Mouse (Mus musculus) midbrain, embryonic 14.5 days (tissue): Measurements from ENCODE around the gene Mrap. TPM values are rescaled to one million over a fixed set of nuclear protein-coding genes. Genes with fewer than 3 reads are reported as not detected.

Experiments
- ATAC-seq: fragments of 200-750 bp; cut with Nextera tagmentation; 2 replicates; pipeline ENCODE4 v1.8.0; 2017; ENCODE audit warnings: moderate number of reproducible peaks, moderate library complexity; ENCODE audit not compliant: low FRiP score, low TSS enrichment
- DNase-seq: peaks from one replicate; pipeline ENCODE4 v3.0.0-alpha.2; 2015
- H3K27ac ChIP-seq: fragments of 300-500 bp; sonication (generic); replicated peaks from 2 replicates; pipeline ENCODE4 v1.5.1; 2014; ENCODE audit warnings: mild to moderate bottlenecking, low read depth, low read length, moderate library complexity
- H3K27me3 ChIP-seq: fragments of 300-500 bp; sonication (generic); 2 replicates; pipeline ENCODE4 v1.6.1; 2014; ENCODE audit warnings: low read length, control low read depth, mixed read lengths; ENCODE audit not compliant: control insufficient read depth, insufficient read depth
- H3K36me3 ChIP-seq: fragments of 300-500 bp; sonication (generic); 2 replicates; pipeline ENCODE4 v1.6.1; 2014; ENCODE audit warnings: low read length, control low read depth; ENCODE audit not compliant: control insufficient read depth, insufficient read depth
- H3K4me1 ChIP-seq: fragments of 300-500 bp; sonication (generic); 2 replicates; pipeline ENCODE4 v1.6.1; 2014; ENCODE audit warnings: mild to moderate bottlenecking, antibody characterized with exemption, low read length, control low read depth; ENCODE audit not compliant: control insufficient read depth, insufficient read depth
- H3K4me2 ChIP-seq: fragments of 300-500 bp; sonication (generic); 2 replicates; pipeline ENCODE4 v1.6.1; 2014; ENCODE audit warnings: mild to moderate bottlenecking, low read length, moderate library complexity
- H3K4me3 ChIP-seq: fragments of 300-500 bp; sonication (generic); replicated peaks from 2 replicates; pipeline ENCODE4 v1.5.1; 2014; ENCODE audit warnings: low read depth, low read length
- H3K9ac ChIP-seq: fragments of 300-500 bp; sonication (generic); replicated peaks from 2 replicates; pipeline ENCODE4 v1.6.1; 2014; ENCODE audit warnings: mild to moderate bottlenecking, low read length, moderate library complexity
- H3K9me3 ChIP-seq: fragments of 300-500 bp; sonication (generic); 2 replicates; pipeline ENCODE4 v1.6.1; 2016; ENCODE audit warnings: low read length, control low read depth, mixed read lengths; ENCODE audit not compliant: control insufficient read depth
- WGBS: fragments of 180-500 bp; shearing (Covaris S2); extraction: QIAGEN DNeasy Blood & Tissue Kit; methylation state at CpG from one replicate; pipeline ENCODE4 v1.1.7; 2014; 5-methylcytosine and 5-hydroxymethylcytosine counted together
- polyA plus RNA-seq: library from polyadenylated mRNA; unstranded; fragments of >200 nt; fragmentation: Nextera tagmentation; extraction: Ambion mirVana; gene quantifications from 2 replicates; pipeline ENCODE4 v1.2.1, GENCODE M21; 2014

Mrap gene
- not detected in 2 replicates for polyA plus RNA-seq

DNA sequence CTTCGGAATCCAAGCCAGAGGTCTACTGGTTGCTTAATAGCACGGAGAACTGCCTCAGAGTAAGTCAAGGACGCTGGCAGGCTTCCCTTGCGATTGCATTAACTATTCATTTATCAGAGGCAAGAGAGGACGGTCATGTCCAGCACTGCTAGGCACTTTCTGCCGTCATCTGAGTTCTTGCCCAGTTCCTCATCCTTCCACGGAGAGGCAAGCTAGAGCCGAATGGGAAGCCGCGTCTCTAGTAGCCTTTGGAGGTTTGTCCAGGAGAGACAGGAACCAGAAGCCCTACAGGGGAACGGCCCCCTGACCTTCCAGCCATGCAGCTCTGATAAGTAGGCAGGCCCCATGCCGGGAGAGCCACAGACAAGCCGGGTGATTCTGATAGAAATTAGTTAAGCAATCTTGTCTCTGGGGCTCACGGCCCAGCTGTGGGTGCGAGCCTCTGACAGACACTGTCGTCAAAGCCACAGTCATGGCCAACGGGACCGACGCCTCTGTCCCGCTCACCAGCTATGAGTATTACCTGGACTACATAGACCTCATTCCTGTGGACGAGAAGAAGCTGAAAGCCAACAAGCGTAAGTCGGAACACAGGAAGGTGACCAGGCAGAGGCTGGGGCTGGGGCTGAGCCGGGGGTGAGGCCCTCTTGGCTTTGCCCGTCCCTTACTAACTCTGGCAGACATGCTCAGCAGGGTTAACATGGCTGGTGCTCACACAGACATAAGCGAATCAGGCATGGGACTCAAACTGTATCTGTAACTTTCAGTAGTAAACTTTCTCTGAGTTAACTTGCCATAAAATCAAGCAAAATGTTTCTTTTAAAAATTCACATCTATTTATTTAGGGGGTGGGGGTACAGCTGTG, at the start of gene Mrap:
TSS of gene Mrap (plus strand) at position 116 of the 865 bp plus-strand sequence.
- Histone ChIP-seq H3K4me3 (no peak within 1 kb of the TSS), H3K27ac (no peak within 1 kb of the TSS), H3K9ac (no peak within 1 kb of the TSS), H3K4me2 (no peak within 1 kb of the TSS), H3K4me1 (no peaks in the 10 kb centered on the region; the same call in 1 of the 2 replicates), H3K9me3 (no peaks in the 10 kb centered on the region), H3K27me3 (no peaks in the 10 kb centered on the region), H3K36me3 (no peaks in the 10 kb centered on the region)
- ATAC-seq (no peak), DNase-seq (no peak)
- 88% methylated on average over 26 of the region's 26 CpGs for WGBS

DNA sequence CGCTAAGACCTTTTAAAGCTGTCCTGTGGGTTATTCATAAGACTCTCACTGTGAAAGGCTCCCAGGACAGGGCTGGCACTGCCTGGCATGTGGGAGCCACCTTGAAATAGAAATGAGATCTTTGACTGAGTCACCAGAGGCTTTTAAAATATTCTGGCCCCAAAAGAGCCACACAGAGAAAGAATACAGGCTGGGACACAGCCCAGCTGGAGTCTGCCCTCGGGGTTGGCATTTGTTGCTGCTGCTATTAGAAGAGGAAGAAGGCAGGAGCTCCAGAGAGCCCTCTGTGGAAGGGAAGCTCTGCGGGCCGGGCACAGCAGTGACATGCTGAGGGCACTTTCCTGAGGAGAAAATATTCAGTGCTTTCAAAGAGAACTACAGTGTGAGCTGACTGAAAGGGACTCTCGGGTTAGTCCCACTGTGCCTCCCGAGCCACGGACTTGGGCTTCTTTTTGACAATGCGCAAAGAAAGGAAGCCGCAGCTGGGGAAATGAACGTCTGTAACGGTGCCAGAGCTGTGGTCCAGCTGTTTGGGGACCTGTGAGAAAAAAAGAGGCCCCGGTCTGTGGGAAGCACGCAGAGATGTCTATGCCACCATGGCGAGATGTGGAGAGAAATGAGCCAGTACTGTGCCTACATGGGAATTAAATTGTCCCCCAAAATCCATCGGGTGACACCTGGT, 45.2 kb upstream of the Mrap start:
- no peaks in the 10 kb centered on the region for H3K9me3 ChIP-seq
- no peak overlapping the region for H3K4me3 ChIP-seq
- no peaks in the 10 kb centered on the region for H3K27me3 ChIP-seq
- H3K4me1 ChIP-seq: no peaks in the 10 kb centered on the region
- WGBS: 72% methylated on average over 15 of the region's 15 CpGs
- ATAC-seq: no peak
- H3K36me3 ChIP-seq: no peaks in the 10 kb centered on the region
- no peak overlapping the region for H3K9ac ChIP-seq
- peak overlapping the region; percentile 32 for H3K27ac ChIP-seq
- no peak overlapping the region for H3K4me2 ChIP-seq
- peak; percentile 33 for DNase-seq

DNA sequence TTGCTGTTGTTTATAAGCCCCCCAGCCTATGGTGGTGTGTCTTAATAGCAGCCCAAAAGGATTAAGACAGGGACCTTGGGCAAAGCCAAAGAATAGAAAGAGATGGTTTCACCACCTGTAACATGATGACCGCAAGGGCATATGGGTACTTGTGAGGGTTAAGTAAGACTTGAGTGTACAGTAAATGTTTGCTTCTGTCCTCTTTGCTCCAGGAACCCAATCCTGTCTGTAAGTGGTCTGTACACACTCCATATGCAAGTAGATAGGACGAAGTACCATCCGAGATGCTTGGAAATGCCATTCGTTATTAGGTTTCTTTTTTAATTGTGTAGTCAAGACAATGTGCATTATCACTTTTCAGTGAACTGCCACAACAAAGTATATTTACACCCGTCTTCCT, 44.4 kb upstream of the Mrap start:
- no peaks in the 10 kb centered on the region for H3K4me1 ChIP-seq
- H3K27ac ChIP-seq: no peak overlapping the region
- H3K9me3 ChIP-seq: no peaks in the 10 kb centered on the region
- no peak for ATAC-seq
- no peak overlapping the region for H3K4me2 ChIP-seq
- no peaks in the 10 kb centered on the region for H3K27me3 ChIP-seq
- H3K4me3 ChIP-seq: no peak overlapping the region
- H3K36me3 ChIP-seq: no peaks in the 10 kb centered on the region
- WGBS: 95% methylated on average over 5 of the region's 5 CpGs
- no peak for DNase-seq
- no peak overlapping the region for H3K9ac ChIP-seq

DNA sequence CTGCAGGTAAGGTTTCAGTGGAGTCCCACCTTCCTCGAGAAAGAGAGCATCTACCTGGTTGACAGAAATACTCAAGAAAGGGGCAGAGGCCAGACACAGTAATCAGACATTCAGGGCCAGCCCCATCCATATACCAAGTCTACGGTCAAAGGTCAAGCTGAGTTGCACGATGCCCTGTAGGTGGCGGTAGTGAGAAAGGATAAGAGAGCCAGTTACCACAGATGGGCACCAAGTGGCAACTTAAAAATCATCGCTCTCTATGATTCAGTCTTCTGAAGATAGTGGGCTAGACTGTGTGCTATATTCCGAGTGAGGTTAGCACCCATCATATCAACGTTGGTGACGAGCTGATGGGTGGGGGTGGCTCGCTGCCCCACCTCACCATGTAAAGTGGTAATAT, 43.3 kb upstream of the Mrap start:
- Histone ChIP-seq H3K27me3 (no peaks in the 10 kb centered on the region), H3K4me1 (no peaks in the 10 kb centered on the region), H3K4me3 (no peak overlapping the region), H3K9me3 (no peaks in the 10 kb centered on the region), H3K27ac (no peak overlapping the region), H3K4me2 (no peak overlapping the region), H3K9ac (no peak overlapping the region), H3K36me3 (no peaks in the 10 kb centered on the region)
- ATAC-seq (no peak), DNase-seq (peak; percentile 69)
- 71% methylated on average over 9 of the region's 9 CpGs for WGBS

DNA sequence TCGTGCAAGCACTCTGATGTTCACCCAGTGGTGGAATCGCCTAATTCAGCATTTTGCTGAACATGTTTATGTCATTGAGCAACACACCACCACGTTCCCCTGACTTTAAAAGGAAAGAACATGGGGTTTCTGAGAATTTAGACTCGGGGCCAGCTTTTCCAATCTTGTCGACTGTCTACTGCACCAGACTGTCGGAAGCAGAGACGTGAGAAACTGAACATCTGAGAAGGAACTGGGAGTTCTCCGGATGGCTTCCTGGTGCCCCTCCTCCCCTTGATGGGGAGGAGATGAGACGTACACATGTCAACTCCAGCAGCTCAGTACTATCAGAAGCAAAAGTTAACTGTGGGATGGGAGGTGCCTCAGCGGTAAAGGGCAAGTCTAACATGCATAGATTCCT, 42.9 kb upstream of the Mrap start:
- Histone ChIP-seq H3K9ac (no peak overlapping the region), H3K36me3 (no peaks in the 10 kb centered on the region), H3K27me3 (no peaks in the 10 kb centered on the region), H3K4me3 (no peak overlapping the region), H3K4me1 (no peaks in the 10 kb centered on the region), H3K4me2 (no peak overlapping the region), H3K9me3 (no peaks in the 10 kb centered on the region), H3K27ac (no peak overlapping the region)
- ATAC-seq (no peak), DNase-seq (no peak)
- 88% methylated on average over 10 of the region's 10 CpGs for WGBS

DNA sequence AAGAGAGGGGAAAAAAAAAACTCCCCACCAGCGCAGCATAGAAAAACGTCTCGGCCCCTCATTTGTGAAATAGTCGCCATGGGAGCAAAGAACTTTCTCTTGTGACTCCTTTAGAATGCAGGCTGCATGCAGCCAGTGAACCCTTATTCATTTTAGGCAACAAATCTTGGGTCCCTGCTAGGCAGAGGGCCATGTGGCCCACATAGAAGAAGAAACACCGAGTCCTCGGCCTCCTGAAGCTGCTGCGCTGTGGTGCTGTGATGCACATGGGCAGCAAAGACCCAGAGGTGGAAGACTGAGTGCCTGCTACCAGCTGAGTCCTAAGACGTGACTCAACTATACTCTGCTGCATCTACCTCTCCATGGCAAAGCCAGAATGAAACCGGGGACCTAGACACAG, 41.7 kb upstream of the Mrap start:
- Histone ChIP-seq H3K4me3 (no peak overlapping the region), H3K36me3 (no peaks in the 10 kb centered on the region), H3K27me3 (no peaks in the 10 kb centered on the region), H3K9me3 (no peaks in the 10 kb centered on the region), H3K27ac (no peak overlapping the region), H3K9ac (no peak overlapping the region), H3K4me2 (no peak overlapping the region), H3K4me1 (no peaks in the 10 kb centered on the region)
- DNase-seq (no peak), ATAC-seq (no peak)
- WGBS: 61% methylated on average over 9 of the region's 9 CpGs

DNA sequence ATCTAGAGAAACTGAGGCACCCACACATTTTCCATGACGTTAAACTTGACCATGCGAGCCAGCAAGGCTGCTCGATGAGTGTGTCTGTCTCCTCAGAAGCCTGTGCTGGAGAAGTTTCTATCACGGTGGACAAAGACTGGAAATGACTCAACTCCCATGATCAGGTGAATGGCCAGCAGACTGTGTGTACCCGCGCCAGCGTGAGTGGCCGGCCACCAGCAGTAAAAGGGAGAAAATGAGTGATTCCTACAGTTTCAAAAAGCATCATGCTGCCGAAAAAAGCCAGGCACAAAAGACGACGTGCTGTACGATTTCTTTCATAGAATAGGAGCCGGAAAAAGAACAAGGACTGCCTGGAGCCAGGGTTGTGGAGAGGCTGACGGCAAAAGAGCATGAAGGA, 38.6 kb upstream of the Mrap start:
- Histone ChIP-seq H3K4me1 (no peaks in the 10 kb centered on the region), H3K27ac (no peak overlapping the region), H3K9me3 (no peaks in the 10 kb centered on the region), H3K36me3 (no peaks in the 10 kb centered on the region), H3K4me3 (no peak overlapping the region), H3K27me3 (no peaks in the 10 kb centered on the region), H3K4me2 (no peak overlapping the region), H3K9ac (no peak overlapping the region)
- ATAC-seq: no peak
- 87% methylated on average over 14 of the region's 14 CpGs for WGBS
- DNase-seq: no peak

DNA sequence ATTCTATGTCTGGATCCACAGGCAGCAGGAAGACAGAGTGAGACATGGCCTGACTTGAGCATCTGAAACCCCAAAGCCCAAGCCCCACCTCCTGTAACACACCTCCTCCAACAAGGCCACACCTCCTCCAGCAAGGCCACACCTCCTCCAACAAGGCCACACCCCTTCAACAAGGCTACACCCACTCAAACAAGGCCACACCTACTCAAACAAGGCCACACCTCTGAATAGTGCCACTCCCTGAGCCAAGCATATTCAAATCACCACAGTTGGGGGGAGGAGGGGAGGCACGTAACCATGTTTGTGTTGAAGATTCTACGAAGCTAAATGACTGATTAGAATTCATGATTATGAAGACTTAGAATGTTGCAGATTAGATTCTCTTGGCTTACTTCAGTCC, 36.5 kb upstream of the Mrap start:
- Histone ChIP-seq H3K27me3 (no peaks in the 10 kb centered on the region), H3K4me3 (no peak overlapping the region), H3K36me3 (no peaks in the 10 kb centered on the region), H3K4me1 (no peaks in the 10 kb centered on the region), H3K4me2 (no peak overlapping the region), H3K9ac (no peak overlapping the region), H3K9me3 (no peaks in the 10 kb centered on the region), H3K27ac (no peak overlapping the region)
- WGBS: 89% methylated on average over 2 of the region's 2 CpGs
- no peak for DNase-seq
- no peak for ATAC-seq

DNA sequence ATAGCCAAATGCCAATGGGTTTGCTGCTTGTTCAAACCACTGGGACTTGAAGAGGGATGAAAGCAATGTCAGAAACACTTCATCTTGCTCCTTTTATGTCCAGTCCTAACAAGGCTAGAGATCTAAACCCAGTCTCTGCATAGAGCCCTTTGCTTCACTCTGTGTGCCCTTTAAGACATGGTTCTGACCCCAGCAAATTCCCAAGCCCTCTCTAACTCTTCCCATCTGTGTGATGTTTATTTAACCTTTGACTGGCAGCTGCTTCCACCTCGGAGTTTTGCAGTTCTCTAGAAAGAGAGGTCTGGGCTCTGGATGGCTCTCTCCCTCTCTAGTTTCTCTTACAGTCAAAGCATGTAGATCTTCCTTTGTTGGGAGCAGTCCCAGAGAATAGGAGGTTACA, 34.4 kb upstream of the Mrap start:
- Histone ChIP-seq H3K4me3 (no peak overlapping the region), H3K36me3 (no peaks in the 10 kb centered on the region), H3K27ac (no peak overlapping the region), H3K9ac (no peak overlapping the region), H3K4me1 (no peaks in the 10 kb centered on the region), H3K9me3 (no peaks in the 10 kb centered on the region), H3K27me3 (no peaks in the 10 kb centered on the region), H3K4me2 (no peak overlapping the region)
- no peak for ATAC-seq
- DNase-seq: no peak
- WGBS: 28% methylated on average over 1 of the region's 1 CpGs
